Mouse (Mus musculus) erythroblast, embryonic 14.5 days (primary cell): Measurements from ENCODE around the gene Cbx2.

ENCODE experiments used
- GATA1 ChIP-seq: IDR thresholded peaks from 2 replicates; pipeline ENCODE4 v1.6.1; 2012; ENCODE audit warnings: low read length, inconsistent platforms, mixed read lengths
- TAL1 ChIP-seq: IDR thresholded peaks from 3 replicates; pipeline ENCODE4 v1.6.1; 2012; ENCODE audit warnings: low read length, inconsistent platforms, mixed read lengths

GRCm38 (mm10) chr11:119052661-119053256 lies 30.0 kb downstream of the Cbx2 start:
- TF ChIP-seq TAL1 (no peak), GATA1 (no peak)
